ENCODE assay signal across 21 mouse cellular contexts in genomic region chr7:56043577-56044266, GRCm38 (mm10). TPM values are rescaled to one million over a fixed set of nuclear protein-coding genes. Genes with fewer than 3 reads are reported as not detected.
A peak's percentile ranks its signal among the peaks of the same experiment; 100 is the strongest.
DNase-seq lines count a peak whose midpoint lies in the region; ATAC-seq and TF ChIP-seq lines count a peak whose summit lies in the region.
"Had no signal": no experiment of that assay in that cellular context is flagged by ENCODE, and none has a peak within 500 bp of the region (broad histone marks: within the 10 kb centered on the region; RNA-seq: fewer than 3 reads in every experiment).

No protein-coding gene starts in this region.

- peak; percentile 41; the same call in 1 of the 2 replicates for ATAC-seq in erythroblast, adult 5-6 weeks (replicated peaks; ENCODE audit: low FRiP score, poor library complexity, severe bottlenecking)
- peak; percentile 85 for ATAC-seq in liver, embryonic 14.5 days (ENCODE audit: insufficient read depth)
- peak; percentile 47 for ATAC-seq in megakaryocyte progenitor cell, adult 5-6 weeks (replicated peaks; ENCODE audit: poor library complexity)
- ATAC-seq: forebrain, embryonic 14.5 days had no signal

- no peak overlapping the region for H3K27ac ChIP-seq in MEL (ENCODE audit: control insufficient read depth, low read depth, low read length)
- H3K27ac ChIP-seq in liver, embryonic 14.5 days: peak overlapping the region; percentile 67
- H3K27ac ChIP-seq: embryonic facial prominence, embryonic 13.5 days; forebrain, embryonic 10.5 days; gastrocnemius, adult 2 months; heart, embryonic 13.5 days; hindbrain, embryonic 15.5 days had no signal

- no peak overlapping the region for H3K4me3 ChIP-seq in MEL (ENCODE audit: control insufficient read depth in 1 of 2, insufficient read depth in 1 of 2, low read depth in 2 of 2, low read length in 2 of 2)
- no peak overlapping the region for H3K4me3 ChIP-seq in liver, embryonic 14.5 days (ENCODE audit: insufficient read depth in 1 of 2, low read depth in 2 of 2, low read length in 2 of 2)
- H3K4me3 ChIP-seq: embryonic facial prominence, embryonic 13.5 days; forebrain, embryonic 10.5 days; gastrocnemius, adult 2 months; heart, embryonic 13.5 days; hindbrain, embryonic 15.5 days had no signal

- no peak for TF ChIP-seq CTCF in MEL (IDR thresholded peaks at IDR 0.05 in 2 of 3, conservative IDR thresholded peaks at IDR 0.05 in 1 of 3; ENCODE audit: control insufficient read depth in 1 of 3, insufficient read depth in 1 of 3, low read depth in 2 of 3, low read length in 3 of 3, poor library complexity in 1 of 3, severe bottlenecking in 1 of 3)
- TF ChIP-seq CTCF in liver, embryonic 14.5 days (IDR thresholded peaks at IDR 0.05; ENCODE audit: low read depth): no peak

- peaks cover 0 to 4% of the 10 kb centered on the region in 2 experiments; a peak in 1 of 4 replicates for H3K36me3 ChIP-seq in MEL (ENCODE audit: control insufficient read depth in 1 of 2, insufficient read depth in 2 of 2, low read length in 2 of 2)
- H3K36me3 ChIP-seq in liver, embryonic 14.5 days (replicated peaks; ENCODE audit: control insufficient read depth, insufficient read depth, low read depth): no peaks in the 10 kb centered on the region
- H3K36me3 ChIP-seq: embryonic facial prominence, embryonic 13.5 days; forebrain, embryonic 10.5 days; heart, embryonic 13.5 days; hindbrain, embryonic 15.5 days had no signal

- H3K4me2 ChIP-seq in liver, embryonic 14.5 days (ENCODE audit: low read depth): peak overlapping the region; percentile 19
- H3K4me2 ChIP-seq: embryonic facial prominence, embryonic 13.5 days; heart, embryonic 13.5 days; hindbrain, embryonic 15.5 days had no signal

- H3K79me2 ChIP-seq in MEL (ENCODE audit: control insufficient read depth, insufficient read depth, low read length, poor library complexity): no peaks in the 10 kb centered on the region

- no peaks in the 10 kb centered on the region for H3K9me3 ChIP-seq in MEL (replicated peaks; ENCODE audit: insufficient read depth, low read length)
- H3K9me3 ChIP-seq in liver, embryonic 14.5 days (ENCODE audit: control insufficient read depth, low read length): no peaks in the 10 kb centered on the region
- H3K9me3 ChIP-seq: embryonic facial prominence, embryonic 13.5 days; forebrain, embryonic 10.5 days; heart, embryonic 13.5 days; hindbrain, embryonic 15.5 days had no signal

- WGBS in liver, embryonic 14.5 days (ENCODE audit: insufficient replicate concordance): 39% methylated on average over 4 of the region's 4 CpGs

- DNase-seq in MEL (ENCODE audit: low read depth, low spot score): no peak
- DNase-seq in liver, embryonic 14.5 days (ENCODE audit: low read depth in 3 of 3, low spot score in 3 of 3): peak; percentile 56 to 62 (median 57)
- no peak for DNase-seq in lung, postnatal 10 days
- no peak for DNase-seq in frontal cortex, postnatal 25 days (ENCODE audit: low spot score in 2 of 2)
- no peak for DNase-seq in adrenal gland, postnatal 10 days
- DNase-seq: adrenal gland, adult 8-10 months; cerebellum, adult 18-20 months; cerebellum, adult 9-11 months; cerebellum, postnatal 36 days; gastrocnemius, adult 2 months; gastrocnemius, postnatal 25 days; heart, adult 11 months; heart, postnatal 36 days had no signal

- no peak for TF ChIP-seq POLR2A in MEL (IDR thresholded peaks at IDR 0.05; ENCODE audit: control insufficient read depth in 1 of 2, insufficient read depth in 1 of 2, low read depth in 1 of 2, low read length in 2 of 2, poor library complexity in 1 of 2)

- no peak overlapping the region for H3K9ac ChIP-seq in MEL (ENCODE audit: control insufficient read depth, low read depth, low read length, poor library complexity, severe bottlenecking)
- H3K9ac ChIP-seq in liver, embryonic 14.5 days (replicated peaks): peak overlapping the region; percentile 21
- H3K9ac ChIP-seq: embryonic facial prominence, embryonic 13.5 days; heart, embryonic 13.5 days; hindbrain, embryonic 15.5 days had no signal

- peaks cover 0 to 4% of the 10 kb centered on the region in 2 experiments for H3K4me1 ChIP-seq in MEL (ENCODE audit: control insufficient read depth in 1 of 2, insufficient read depth in 2 of 2, low read length in 2 of 2)
- peaks cover 10 to 21% of the 10 kb centered on the region in 2 experiments for H3K4me1 ChIP-seq in liver, embryonic 14.5 days (replicated peaks; ENCODE audit: control insufficient read depth in 2 of 2, insufficient read depth in 2 of 2, low read length in 1 of 2)
- H3K4me1 ChIP-seq: embryonic facial prominence, embryonic 13.5 days; forebrain, embryonic 10.5 days had no signal

- no peak for TF ChIP-seq RAD21 in MEL (IDR thresholded peaks at IDR 0.05; ENCODE audit: low read depth, low read length)

- TF ChIP-seq EP300 in MEL (IDR thresholded peaks at IDR 0.05; ENCODE audit: low read depth in 1 of 2, low read length in 2 of 2): peak; percentile 14 to 53; a peak in 1 of 4 replicates
- peak; percentile 94 for TF ChIP-seq EP300 in liver, embryonic 14.5 days (IDR thresholded peaks at IDR 0.05; ENCODE audit: low read depth)

- H3K27me3 ChIP-seq in MEL (ENCODE audit: control insufficient read depth in 1 of 2, insufficient read depth in 2 of 2, low read length in 2 of 2): no peaks in the 10 kb centered on the region
- no peaks in the 10 kb centered on the region for H3K27me3 ChIP-seq in liver, embryonic 14.5 days (ENCODE audit: control insufficient read depth, insufficient read depth, low read length)
- H3K27me3 ChIP-seq: CH12.LX; embryonic facial prominence, embryonic 13.5 days; heart, embryonic 13.5 days; hindbrain, embryonic 15.5 days had no signal

TF ChIP-seq in MEL, 35 proteins besides CTCF, POLR2A, EP300 and RAD21:
- no peak for TF ChIP-seq TAL1 (IDR thresholded peaks at IDR 0.05; ENCODE audit: low read length)
- TF ChIP-seq ZC3H11A (IDR thresholded peaks at IDR 0.05; ENCODE audit: low read depth, low read length): no peak
- no peak for TF ChIP-seq NELFE (IDR thresholded peaks at IDR 0.05; ENCODE audit: low read depth, low read length)
- TF ChIP-seq MYC (IDR thresholded peaks at IDR 0.05; ENCODE audit: low read depth, low read length): no peak
- no peak for TF ChIP-seq MAZ (IDR thresholded peaks at IDR 0.05; ENCODE audit: low read depth, low read length)
- TF ChIP-seq TCF12 (IDR thresholded peaks at IDR 0.05; ENCODE audit: low read depth, low read length): no peak
- no peak for TF ChIP-seq TBP (IDR thresholded peaks at IDR 0.05; ENCODE audit: low read depth, low read length)
- TF ChIP-seq MEF2A (IDR thresholded peaks at IDR 0.05; ENCODE audit: extremely low read depth, insufficient replicate concordance, low read depth, low read length, poor library complexity, severe bottlenecking): no peak
- no peak for TF ChIP-seq ZNF384 (IDR thresholded peaks at IDR 0.05; ENCODE audit: low read depth, low read length)
- no peak for TF ChIP-seq MXI1 (IDR thresholded peaks at IDR 0.05; ENCODE audit: low read depth, low read length)
- no peak for TF ChIP-seq POLR2AphosphoS2 (IDR thresholded peaks at IDR 0.05; ENCODE audit: low read length)
- TF ChIP-seq GATA1 (IDR thresholded peaks at IDR 0.05; ENCODE audit: low read depth, low read length): no peak
- no peak for TF ChIP-seq E2F4 (IDR thresholded peaks at IDR 0.05; ENCODE audit: borderline replicate concordance, low read depth, low read length)

RNA-seq across cellular contexts. Expression of gene Herc2, which starts 6.3 kb away (rescaled TPM):
- total RNA-seq in MEL (2012; rRNA removed): 20.7 and 24.0 TPM in 2 replicates
- polyA plus RNA-seq in MEL (2012; ENCODE audit: insufficient read depth in 1 of 2, insufficient read length in 2 of 2, low read depth in 1 of 2, low replicate concordance in 2 of 2, missing spikeins in 1 of 2): 100 to 1,000 TPM in 1 of 2 experiments, 10 to 100 TPM in 1; 32.0 to 389 TPM
- total RNA-seq in erythroblast, adult 5-6 weeks (2015; ENCODE audit: low replicate concordance): 37.7 and 81.3 TPM in 2 replicates
- total RNA-seq in erythroblast, adult 5-6 weeks (2017; ENCODE audit: low replicate concordance): 75.0 and 151 TPM in 2 replicates
- polyA plus RNA-seq in liver, embryonic 14.5 days (2012; rRNA removed): 5.2 and 8.5 TPM in 2 replicates
- 12.1 and 15.2 TPM in 2 replicates for polyA plus RNA-seq in liver, embryonic 14.5 days (2014; fragmentation: Nextera tagmentation; extraction: Ambion mirVana)
- total RNA-seq in megakaryocyte progenitor cell, adult 5-6 weeks (2015): 23.0 and 33.9 TPM in 2 replicates
- total RNA-seq in megakaryocyte progenitor cell, adult 5-6 weeks (2017): 29.2 and 35.8 TPM in 2 replicates
- 10 to 100 TPM; 39.4 to 54.3 TPM for total RNA-seq in adrenal gland, postnatal 10 days (2021)

RNA-seq across cellular contexts. Expression of gene Nipa1, which starts 24.0 kb away (rescaled TPM):
- 10.4 and 14.8 TPM in 2 replicates for total RNA-seq in MEL (2012; rRNA removed)
- polyA plus RNA-seq in MEL (2012; ENCODE audit: insufficient read depth in 1 of 2, insufficient read length in 2 of 2, low read depth in 1 of 2, low replicate concordance in 2 of 2, missing spikeins in 1 of 2): 10 to 100 TPM in 1 of 2 experiments, not detected in 1; 13.0 TPM
- total RNA-seq in erythroblast, adult 5-6 weeks (2015; ENCODE audit: low replicate concordance): 10.9 and 13.3 TPM in 2 replicates
- total RNA-seq in erythroblast, adult 5-6 weeks (2017; ENCODE audit: low replicate concordance): 21.0 and 26.6 TPM in 2 replicates
- 6.6 and 8.1 TPM in 2 replicates for polyA plus RNA-seq in liver, embryonic 14.5 days (2012; rRNA removed)
- polyA plus RNA-seq in liver, embryonic 14.5 days (2014; fragmentation: Nextera tagmentation; extraction: Ambion mirVana): 10.9 and 12.3 TPM in 2 replicates
- 2.6 and 3.4 TPM in 2 replicates for total RNA-seq in megakaryocyte progenitor cell, adult 5-6 weeks (2015)
- total RNA-seq in megakaryocyte progenitor cell, adult 5-6 weeks (2017): 3.5 and 4.9 TPM in 2 replicates
- total RNA-seq in adrenal gland, postnatal 10 days (2021): 1 to 10 TPM; 6.7 to 6.8 TPM

Comparison
In these comparisons a context has a peak if more than half of its experiments do, and no peak if none do; other contexts are left out.
1. DNase-seq: peak in liver, embryonic 14.5 days (3 of 3); none in MEL (single experiment), lung, postnatal 10 days (single experiment), frontal cortex, postnatal 25 days (0 of 2) and adrenal gland, postnatal 10 days (single experiment).
2. Peak in every context shown above with its lines, with median percentiles within 50 percentile points of each other: ATAC-seq.